In the genomic region with DNA sequence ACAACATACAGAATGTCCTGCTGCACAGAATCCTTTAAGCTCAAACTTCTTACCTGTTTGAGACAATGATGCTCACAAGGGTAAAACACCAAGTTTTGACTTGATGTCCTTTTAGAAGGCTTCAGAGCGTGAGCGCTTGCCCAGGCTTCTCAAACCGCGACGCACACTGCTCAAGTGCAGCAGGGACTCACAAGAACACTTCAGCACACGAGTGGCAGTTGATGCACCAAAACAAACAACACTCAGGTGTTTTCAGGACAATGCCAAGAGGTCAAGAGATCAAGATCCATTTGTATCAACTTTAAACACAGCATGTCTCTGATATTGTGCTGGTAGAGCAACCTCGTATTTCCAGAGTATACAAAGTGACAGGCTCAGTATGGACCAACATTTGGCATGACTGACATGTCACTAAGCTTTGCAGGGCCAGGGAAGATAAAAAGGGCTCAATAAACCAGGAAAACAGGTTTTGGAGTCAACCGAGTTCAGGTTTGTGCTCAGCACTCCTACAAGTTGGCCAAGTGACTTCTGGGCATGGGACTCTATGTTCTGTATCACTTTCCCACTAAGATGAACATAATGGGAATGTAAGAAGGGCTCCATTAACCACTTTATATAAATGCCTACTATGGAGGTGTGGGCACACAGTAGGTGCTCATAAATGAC, we compare ENCODE assay signal across 20 mouse cellular contexts.
DNase-seq lines count a peak whose midpoint lies in the region; ATAC-seq and TF ChIP-seq lines count a peak whose summit lies in the region.
"Had no signal": no experiment of that assay in that cellular context is flagged by ENCODE, and none has a peak within 500 bp of the region (broad histone marks: within the 10 kb centered on the region; RNA-seq: fewer than 3 reads in every experiment).

No protein-coding gene starts in this region.

- no peak for ATAC-seq in lung, embryonic 14.5 days (ENCODE audit: insufficient read depth)
- no peak for ATAC-seq in intestine, postnatal 0 days
- no peak for ATAC-seq in stomach, embryonic 15.5 days (ENCODE audit: insufficient read depth, low FRiP score, low read depth)
- ATAC-seq: forebrain, embryonic 14.5 days had no signal

- no peak overlapping the region for H3K4me2 ChIP-seq in lung, embryonic 14.5 days
- H3K4me2 ChIP-seq in intestine, postnatal 0 days (replicated peaks; ENCODE audit: low read depth): no peak overlapping the region
- no peak overlapping the region for H3K4me2 ChIP-seq in stomach, embryonic 15.5 days
- H3K4me2 ChIP-seq: heart, embryonic 11.5 days; heart, embryonic 15.5 days had no signal

- H3K9ac ChIP-seq in lung, embryonic 14.5 days: no peak overlapping the region
- no peak overlapping the region for H3K9ac ChIP-seq in intestine, postnatal 0 days (ENCODE audit: low read depth, low read length)
- H3K9ac ChIP-seq in stomach, embryonic 15.5 days: no peak overlapping the region
- H3K9ac ChIP-seq: heart, embryonic 15.5 days had no signal

- no peaks in the 10 kb centered on the region for H3K27me3 ChIP-seq in lung, embryonic 14.5 days (ENCODE audit: insufficient read depth, low read length)
- H3K27me3 ChIP-seq in intestine, postnatal 0 days (replicated peaks; ENCODE audit: control insufficient read depth, insufficient read depth, low read length): no peaks in the 10 kb centered on the region
- no peaks in the 10 kb centered on the region for H3K27me3 ChIP-seq in stomach, embryonic 15.5 days (replicated peaks)
- no peaks in the 10 kb centered on the region for H3K27me3 ChIP-seq in hindbrain, embryonic 10.5 days (ENCODE audit: insufficient read depth, poor library complexity, severe bottlenecking)
- H3K27me3 ChIP-seq: heart, embryonic 15.5 days had no signal

- 0 out of 2 replicates have a peak overlapping the region, but pooled peaks have one; percentile 12 for H3K27ac ChIP-seq in lung, embryonic 14.5 days (ENCODE audit: low read depth)
- H3K27ac ChIP-seq in intestine, postnatal 0 days (ENCODE audit: low read depth, low read length): peak overlapping the region; percentile 77
- peak overlapping the region; percentile 38; the same call in 1 of the 2 replicates for H3K27ac ChIP-seq in stomach, embryonic 15.5 days
- H3K27ac ChIP-seq in hindbrain, embryonic 10.5 days: no peak overlapping the region
- H3K27ac ChIP-seq: embryonic facial prominence, embryonic 10.5 days; forebrain, embryonic 10.5 days; heart, adult 2 months; heart, embryonic 15.5 days had no signal

- H3K9me3 ChIP-seq in lung, embryonic 14.5 days (ENCODE audit: low read depth, low read length): no peaks in the 10 kb centered on the region
- no peaks in the 10 kb centered on the region for H3K9me3 ChIP-seq in intestine, postnatal 0 days (ENCODE audit: control insufficient read depth)
- no peaks in the 10 kb centered on the region for H3K9me3 ChIP-seq in stomach, embryonic 15.5 days
- no peaks in the 10 kb centered on the region for H3K9me3 ChIP-seq in hindbrain, embryonic 10.5 days
- H3K9me3 ChIP-seq: embryonic facial prominence, embryonic 10.5 days; forebrain, embryonic 10.5 days; heart, embryonic 15.5 days had no signal

- TF ChIP-seq CTCF in lung, embryonic 14.5 days (IDR thresholded peaks at IDR 0.05; ENCODE audit: low read depth): no peak
- TF ChIP-seq CTCF in intestine, postnatal 0 days (IDR thresholded peaks at IDR 0.05; ENCODE audit: low read depth): no peak

- DNase-seq in lung, embryonic 14.5 days: no peak
- DNase-seq in lung, postnatal 4 days: no peak
- DNase-seq in fat pad, adult 2 months (ENCODE audit: extremely low read depth, low read depth, low spot score): peak; percentile 62
- DNase-seq in right cerebral cortex, postnatal 14 days: no peak
- DNase-seq in hindbrain, embryonic 10.5 days (ENCODE audit: low spot score): no peak
- no peak for DNase-seq in kidney, postnatal 10 days
- DNase-seq: adrenal gland, adult 8-10 months; adrenal gland, postnatal 36 days; cerebellum, adult 2 months; cerebellum, postnatal 10 days; gastrocnemius, postnatal 36 days; heart, adult 2 months; heart, postnatal 14 days had no signal

- H3K4me3 ChIP-seq in lung, embryonic 14.5 days (ENCODE audit: low read depth, low read length): no peak overlapping the region
- H3K4me3 ChIP-seq in intestine, postnatal 0 days (ENCODE audit: low read depth, low read length): no peak overlapping the region
- no peak overlapping the region for H3K4me3 ChIP-seq in stomach, embryonic 15.5 days (replicated peaks)
- no peak overlapping the region for H3K4me3 ChIP-seq in hindbrain, embryonic 10.5 days
- H3K4me3 ChIP-seq: embryonic facial prominence, embryonic 10.5 days; forebrain, embryonic 10.5 days; heart, adult 2 months; heart, embryonic 15.5 days had no signal

- H3K36me3 ChIP-seq in lung, embryonic 14.5 days (ENCODE audit: insufficient read depth): peaks cover 5% of the 10 kb centered on the region; the same call in 1 of the 2 replicates
- 0 out of 2 replicates have a peak, but pooled peaks cover 4% of the 10 kb centered on the region for H3K36me3 ChIP-seq in intestine, postnatal 0 days (ENCODE audit: control insufficient read depth, insufficient read depth)
- no peaks in the 10 kb centered on the region for H3K36me3 ChIP-seq in stomach, embryonic 15.5 days
- peaks cover 13% of the 10 kb centered on the region for H3K36me3 ChIP-seq in hindbrain, embryonic 10.5 days

- no peaks in the 10 kb centered on the region for H3K4me1 ChIP-seq in lung, embryonic 14.5 days (ENCODE audit: insufficient read depth)
- no peaks in the 10 kb centered on the region for H3K4me1 ChIP-seq in intestine, postnatal 0 days (replicated peaks; ENCODE audit: control insufficient read depth, insufficient read depth, low read length)
- no peaks in the 10 kb centered on the region for H3K4me1 ChIP-seq in stomach, embryonic 15.5 days
- H3K4me1 ChIP-seq in hindbrain, embryonic 10.5 days (replicated peaks): 0 out of 2 replicates have a peak, but pooled peaks cover 3% of the 10 kb centered on the region
- H3K4me1 ChIP-seq: embryonic facial prominence, embryonic 10.5 days; forebrain, embryonic 10.5 days; heart, embryonic 15.5 days had no signal

- 63% methylated on average over 8 of the region's 8 CpGs for WGBS in lung, embryonic 14.5 days
- WGBS in intestine, postnatal 0 days: 71% methylated on average over 8 of the region's 8 CpGs
- WGBS in stomach, embryonic 15.5 days: 74% methylated on average over 8 of the region's 8 CpGs
- 86% methylated on average over 8 of the region's 8 CpGs for WGBS in hindbrain, embryonic 10.5 days
